Comparison of ENCODE assay signal across 13 mouse cellular contexts in genomic region chr10:62335423-62335776, GRCm38 (mm10). TPM values are rescaled to one million over a fixed set of nuclear protein-coding genes. Genes with fewer than 3 reads are reported as not detected.
DNase-seq lines count a peak whose midpoint lies in the region; ATAC-seq and TF ChIP-seq lines count a peak whose summit lies in the region.
"Had no signal": no experiment of that assay in that cellular context is flagged by ENCODE, and none has a peak within 500 bp of the region (broad histone marks: within the 10 kb centered on the region; RNA-seq: fewer than 3 reads in every experiment).

No protein-coding gene starts in this region.

- WGBS in heart, embryonic 12.5 days, result 9% methylated on average over 6 of the region's 6 CpGs
- 12% methylated on average over 6 of the region's 6 CpGs for WGBS in liver, embryonic 12.5 days (ENCODE audit: insufficient replicate concordance)

- H3K9ac ChIP-seq in heart, embryonic 12.5 days, result peak overlapping the region; percentile 8
- H3K9ac ChIP-seq in liver, embryonic 12.5 days, result peak overlapping the region; percentile 13; the same call in 1 of the 2 replicates

- peak overlapping the region; percentile 95 for H3K27ac ChIP-seq in heart, embryonic 12.5 days (ENCODE audit: poor library complexity, severe bottlenecking)
- H3K27ac ChIP-seq in liver, embryonic 12.5 days, result peak overlapping the region; percentile 99

- H3K4me3 ChIP-seq in heart, embryonic 12.5 days, result peak overlapping the region; percentile 7; the same call in 1 of the 2 replicates
- H3K4me3 ChIP-seq in liver, embryonic 12.5 days, result peak overlapping the region; percentile 4

- no peak for TF ChIP-seq CTCF in brain, embryonic 14.5 days (IDR thresholded peaks at IDR 0.05; ENCODE audit: borderline replicate concordance, extremely low read depth, insufficient read depth, insufficient read length)

- peaks cover 80% of the 10 kb centered on the region for H3K4me1 ChIP-seq in heart, embryonic 12.5 days (replicated peaks)
- H3K4me1 ChIP-seq in liver, embryonic 12.5 days, result peaks cover 94% of the 10 kb centered on the region

- no peaks in the 10 kb centered on the region for H3K27me3 ChIP-seq in heart, embryonic 12.5 days (replicated peaks)
- no peaks in the 10 kb centered on the region for H3K27me3 ChIP-seq in liver, embryonic 12.5 days (replicated peaks)

- no peak for TF ChIP-seq POLR2A in brain, embryonic 14.5 days (IDR thresholded peaks at IDR 0.05; ENCODE audit: borderline replicate concordance, extremely low read depth, insufficient read depth, insufficient read length, poor library complexity, severe bottlenecking)

- no peaks in the 10 kb centered on the region for H3K9me3 ChIP-seq in heart, embryonic 12.5 days (replicated peaks)
- no peaks in the 10 kb centered on the region for H3K9me3 ChIP-seq in liver, embryonic 12.5 days (replicated peaks)

- peak overlapping the region; percentile 77 for H3K4me2 ChIP-seq in heart, embryonic 12.5 days
- peak overlapping the region; percentile 97 for H3K4me2 ChIP-seq in liver, embryonic 12.5 days

- ATAC-seq in heart, embryonic 12.5 days (ENCODE audit: insufficient number of reproducible peaks, low FRiP score), result no peak
- ATAC-seq in liver, embryonic 12.5 days, result no peak

- DNase-seq in heart, adult 9 months (ENCODE audit: low spot score in 2 of 2), result no peak
- peak; percentile 49 for DNase-seq in 3T3-L1 (ENCODE audit: low read depth, low spot score)
- peak; percentile 33 for DNase-seq in brain, embryonic 14.5 days (ENCODE audit: low read depth)
- no peak for DNase-seq in kidney, postnatal 25 days
- DNase-seq in layer of hippocampus, adult 18-20 months (ENCODE audit: low spot score in 2 of 2), result no peak
- no peak for DNase-seq in adrenal gland, adult (ENCODE audit: inconsistent age in 2 of 2, low spot score in 1 of 2)
- DNase-seq: adrenal gland, postnatal 10 days; cerebellum, postnatal 10 days; layer of hippocampus, adult 9-11 months; lung, adult 18-20 months; thymus, adult 2 months had no signal

- no peaks in the 10 kb centered on the region for H3K36me3 ChIP-seq in heart, embryonic 12.5 days
- peaks cover 29% of the 10 kb centered on the region for H3K36me3 ChIP-seq in liver, embryonic 12.5 days

RNA-seq across cellular contexts. Expression of gene Hk1, which starts 44.3 kb away (rescaled TPM):
- polyA plus RNA-seq in heart, embryonic 12.5 days (2016; fragmentation: Nextera tagmentation; extraction: Ambion mirVana), result 215 and 227 TPM in 2 replicates
- polyA plus RNA-seq in brain, embryonic 14.5 days (2012; rRNA removed), result 59.0 and 98.8 TPM in 2 replicates
- 130 and 131 TPM in 2 replicates for polyA plus RNA-seq in liver, embryonic 12.5 days (2016; fragmentation: Nextera tagmentation; extraction: Ambion mirVana)
- 100 to 1,000 TPM; 311 to 316 TPM for total RNA-seq in layer of hippocampus, adult 18-20 months (2021)

Comparison
In these comparisons a context has a peak if more than half of its experiments do, and no peak if none do; other contexts are left out.
1. DNase-seq: peak in 3T3-L1 (single experiment) and brain, embryonic 14.5 days (single experiment); none in heart, adult 9 months (0 of 2), kidney, postnatal 25 days (0 of 2), layer of hippocampus, adult 18-20 months (0 of 2) and adrenal gland, adult (0 of 2).